Mouse (Mus musculus) cortical plate, adult 2 months (tissue): ENCODE data around the gene Dnpep.

Experiments
- CTCF ChIP-seq: fragments of 200-500 bp; IDR thresholded peaks from 2 replicates; pipeline ENCODE4 v1.5.1; 2011; ENCODE audit warnings: mild to moderate bottlenecking, control low read depth, low read length; ENCODE audit not compliant: insufficient read depth; ENCODE audit errors: extremely low read depth
- POLR2A ChIP-seq: fragments of 200-500 bp; IDR thresholded peaks from 2 replicates; pipeline ENCODE4 v1.6.1; 2011; ENCODE audit warnings: mild to moderate bottlenecking, low read length, control low read depth; ENCODE audit not compliant: insufficient read depth; ENCODE audit errors: extremely low read depth

- TF ChIP-seq POLR2A, result no peak
- no peak for TF ChIP-seq CTCF
Observed at GRCm38 (mm10) chr1:75357261-75357660, 39.5 kb upstream of the Dnpep start.
